Mouse (Mus musculus) kidney, adult 2 months (tissue): Measurements from ENCODE around the gene Kcna2. TPM values are rescaled to one million over a fixed set of nuclear protein-coding genes. Genes with fewer than 3 reads are reported as not detected.

Experiments used
- DNase-seq: peaks from one replicate; pipeline ENCODE4 v3.0.0; 2021
- H3K27ac ChIP-seq: fragments of 200-500 bp; 2 replicates; pipeline ENCODE4 v1.5.1; 2012; ENCODE audit warnings: low read depth, low read length, control low read depth, inconsistent platforms; ENCODE audit not compliant: insufficient read depth
- H3K27me3 ChIP-seq: fragments of 200-500 bp; replicated peaks from 2 replicates; pipeline ENCODE4 v1.6.1; 2012; ENCODE audit warnings: mild to moderate bottlenecking, moderate library complexity, low read length, inconsistent platforms; ENCODE audit not compliant: control insufficient read depth, insufficient read depth
- H3K36me3 ChIP-seq: fragments of 200-500 bp; 2 replicates; pipeline ENCODE4 v1.6.1; 2012; ENCODE audit warnings: mild to moderate bottlenecking, moderate library complexity, low read length, inconsistent platforms; ENCODE audit not compliant: control insufficient read depth, insufficient read depth
- H3K4me1 ChIP-seq: fragments of 200-500 bp; 2 replicates; pipeline ENCODE4 v1.6.1; 2011; ENCODE audit warnings: low read length; ENCODE audit not compliant: control insufficient read depth, insufficient read depth
- H3K4me3 ChIP-seq: fragments of 200-500 bp; 2 replicates; pipeline ENCODE4 v1.5.1; 2011; ENCODE audit warnings: mild to moderate bottlenecking, low read depth, low read length, control low read depth; ENCODE audit not compliant: insufficient read depth
- CTCF ChIP-seq: fragments of 200-500 bp; conservative IDR thresholded peaks from 2 replicates; pipeline ENCODE4 v1.5.1; 2011; ENCODE audit warnings: low read depth, mild to moderate bottlenecking, control low read depth, low read length, moderate library complexity, mixed read lengths; ENCODE audit not compliant: insufficient read depth, insufficient read length
- POLR2A ChIP-seq: fragments of 200-500 bp; IDR thresholded peaks from one replicate; pipeline ENCODE4 v1.6.1; 2011; ENCODE audit warnings: low read depth, low read length, control low read depth
- WGBS: fragments of 180-500 bp; shearing (Covaris S2); methylation state at CpG from one replicate; pipeline ENCODE4 v1.1.7; 2018; 5-methylcytosine and 5-hydroxymethylcytosine counted together
- polyA plus RNA-seq: library from polyadenylated mRNA; depleted of rRNA; stranded (reverse); fragments of >200 nt; gene quantifications from 2 replicates; pipeline ENCODE4 v1.2.3, GENCODE M21; 2012

Kcna2 gene
- polyA plus RNA-seq, 1 experiment = 0.34 TPM

GRCm38 (mm10) chr3:107088820-107089219 lies 12.1 kb upstream of the Kcna2 start:
- Histone ChIP-seq H3K4me3 (no peak overlapping the region), H3K27me3 (no peaks in the 10 kb centered on the region), H3K27ac (no peak overlapping the region), H3K36me3 (no peaks in the 10 kb centered on the region), H3K4me1 (no peaks in the 10 kb centered on the region)
- no peak for DNase-seq
- no peak for TF ChIP-seq CTCF
- TF ChIP-seq POLR2A = no peak
- 86% methylated on average over 3 of the region's 3 CpGs for WGBS

DNA sequence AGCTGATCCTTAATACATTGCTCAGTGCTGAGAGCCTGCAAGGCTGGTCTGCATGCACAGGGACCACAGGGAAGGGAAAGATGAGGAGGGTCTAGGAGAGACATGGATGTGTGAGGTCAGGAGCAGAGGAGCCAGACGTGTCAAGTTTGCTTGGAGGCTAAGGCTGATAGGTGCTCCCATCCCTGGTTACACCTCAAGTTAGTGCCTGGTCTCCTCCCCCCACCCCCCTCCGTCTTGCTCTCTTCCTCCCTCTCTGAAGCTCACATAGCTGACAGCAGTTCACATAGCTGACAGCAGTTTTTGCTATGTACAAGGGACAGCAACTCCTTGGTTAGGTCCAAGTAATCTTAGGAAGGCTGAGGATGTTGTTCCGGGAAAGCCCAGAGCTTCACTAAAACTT lies 11.5 kb upstream of the Kcna2 start:
- 45% methylated on average over 3 of the region's 3 CpGs for WGBS
- DNase-seq = no peak
- Histone ChIP-seq H3K4me3 (no peak overlapping the region), H3K4me1 (no peaks in the 10 kb centered on the region), H3K27ac (no peak overlapping the region), H3K36me3 (no peaks in the 10 kb centered on the region), H3K27me3 (no peaks in the 10 kb centered on the region)
- TF ChIP-seq POLR2A = no peak
- TF ChIP-seq CTCF = no peak

DNA sequence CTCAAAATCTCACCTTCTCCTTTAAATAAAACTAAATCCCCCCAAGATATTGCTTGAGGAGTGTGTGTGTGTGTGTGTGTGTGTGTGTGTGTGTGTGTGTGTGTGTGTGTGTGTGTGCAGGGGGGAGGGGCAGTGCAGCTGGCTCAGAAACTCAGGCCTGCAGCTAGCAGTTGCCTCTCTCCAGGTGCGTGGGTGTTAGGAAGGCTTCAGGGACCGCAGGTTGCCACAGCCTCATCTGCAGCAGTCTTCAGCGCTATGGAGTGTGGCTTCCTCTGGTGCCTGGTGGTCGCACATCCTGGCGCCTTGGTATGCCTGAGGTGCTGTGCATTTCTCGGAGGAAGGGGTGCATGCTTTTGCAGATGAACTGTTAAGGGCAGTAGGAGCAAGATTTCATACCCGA lies 10.9 kb upstream of the Kcna2 start:
- Histone ChIP-seq H3K36me3 (no peaks in the 10 kb centered on the region), H3K4me1 (no peaks in the 10 kb centered on the region), H3K4me3 (no peak overlapping the region), H3K27me3 (no peaks in the 10 kb centered on the region), H3K27ac (no peak overlapping the region)
- 54% methylated on average over 7 of the region's 7 CpGs for WGBS
- TF ChIP-seq CTCF (no peak), POLR2A (no peak)
- no peak for DNase-seq

- Histone ChIP-seq H3K27ac (no peak overlapping the region), H3K4me1 (no peaks in the 10 kb centered on the region), H3K4me3 (no peak overlapping the region), H3K27me3 (no peaks in the 10 kb centered on the region), H3K36me3 (no peaks in the 10 kb centered on the region)
- DNase-seq = no peak
- 61% methylated on average over 11 of the region's 11 CpGs for WGBS
- TF ChIP-seq CTCF = no peak
- no peak for TF ChIP-seq POLR2A
These were observed 10.4 kb upstream of the Kcna2 start for GRCm38 (mm10) chr3:107090403-107091150.

GRCm38 (mm10) chr3:107094028-107094427 lies 6.9 kb upstream of the Kcna2 start:
- Histone ChIP-seq H3K27me3 (no peaks in the 10 kb centered on the region), H3K4me1 (no peaks in the 10 kb centered on the region), H3K27ac (no peak overlapping the region), H3K4me3 (no peak overlapping the region), H3K36me3 (no peaks in the 10 kb centered on the region)
- peak; percentile 90 for TF ChIP-seq CTCF
- no peak for TF ChIP-seq POLR2A
- 5% methylated on average over 4 of the region's 4 CpGs for WGBS
- DNase-seq = peak; percentile 51

DNA sequence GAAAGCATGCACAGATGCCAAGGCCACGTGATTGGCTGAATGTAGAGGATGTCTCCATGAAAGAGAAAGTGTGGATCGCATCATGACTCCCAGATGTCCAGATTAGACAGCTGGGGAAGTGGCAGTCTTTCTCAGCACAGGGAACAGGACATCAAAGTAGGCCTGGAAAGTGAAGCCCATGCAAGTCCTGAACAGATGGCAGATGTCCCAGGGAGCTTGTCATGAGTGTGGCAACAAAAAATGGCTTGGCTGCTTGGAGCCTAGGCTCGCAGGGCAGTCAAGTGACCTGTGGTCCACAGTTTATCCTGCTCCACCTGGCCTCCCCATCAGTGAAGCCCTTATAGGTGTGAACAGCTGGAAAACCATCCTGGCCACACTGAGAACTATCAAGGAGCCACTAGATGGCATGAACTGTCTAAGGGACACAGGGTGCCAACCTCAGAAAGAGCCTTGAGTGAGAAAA lies 4.6 kb upstream of the Kcna2 start:
- Histone ChIP-seq H3K4me1 (no peaks in the 10 kb centered on the region), H3K36me3 (no peaks in the 10 kb centered on the region), H3K27ac (no peak overlapping the region), H3K4me3 (no peak overlapping the region), H3K27me3 (no peaks in the 10 kb centered on the region)
- no peak for TF ChIP-seq POLR2A
- TF ChIP-seq CTCF = no peak
- no peak for DNase-seq
- WGBS = 72% methylated on average over 3 of the region's 3 CpGs

GRCm38 (mm10) chr3:107099866-107100265 lies 1.1 kb upstream of the Kcna2 start:
- Histone ChIP-seq H3K27me3 (no peaks in the 10 kb centered on the region; the same call in 1 of the 2 replicates), H3K4me1 (no peaks in the 10 kb centered on the region), H3K27ac (no peak overlapping the region), H3K4me3 (no peak overlapping the region), H3K36me3 (no peaks in the 10 kb centered on the region)
- WGBS = 68% methylated on average over 2 of the region's 2 CpGs
- no peak for DNase-seq
- TF ChIP-seq POLR2A = no peak
- TF ChIP-seq CTCF = no peak
